Mouse (Mus musculus): Measurements from ENCODE around the gene Gm8720. TPM values are rescaled to one million over a fixed set of nuclear protein-coding genes. Genes with fewer than 3 reads are reported as not detected.
"Not testable (repeated sequence)": the region's sequence is repeated elsewhere in the genome, so short reads cannot be mapped to it uniquely, and the experiment has no call there.

The Gm8720 gene
- not detected for total RNA-seq (2021)

- DNase-seq; intact Hi-C loops (cut with DNase I): not testable (repeated sequence)
Observed at GRCm38 (mm10) chr7:23067356-23067755, at the start of gene Gm8720. TSS of gene Gm8720 (minus strand) at chr7:23067456.

- intact Hi-C loops (cut with DNase I); DNase-seq: not testable (repeated sequence)
Observed at GRCm38 (mm10) chr7:23055240-23055639, 12.0 kb downstream of the Gm8720 start, which contains the start of gene Vmn1r163. TSS of gene Vmn1r163 (plus strand) at chr7:23055540.

GRCm38 (mm10) chr7:23019823-23020222, 47.4 kb downstream of the Gm8720 start, which contains the start of gene Gm4216:
TSS of gene Gm4216 (minus strand) at chr7:23019923.
- DNase-seq; intact Hi-C loops (cut with DNase I): not testable (repeated sequence)

Other genes starting within 250 kb of the Gm8720 start
- gene Vmn1r159, start 223.9 kb downstream of the Gm8720 start, total RNA-seq (2021) = not detected
- not detected for gene Vmn1r160, start 196.2 kb downstream of the Gm8720 start, total RNA-seq (2021)
- not detected for gene Gm4214, start 82.8 kb downstream of the Gm8720 start, total RNA-seq (2021)
- gene Gm4216, start 47.5 kb downstream of the Gm8720 start, total RNA-seq (2021) = not detected
- gene Vmn1r163, start 11.9 kb downstream of the Gm8720 start, total RNA-seq (2021) = not detected
- gene Gm10662, start 77.0 kb upstream of the Gm8720 start, total RNA-seq (2021) = not detected
- not detected for gene Vmn1r165, start 149.9 kb upstream of the Gm8720 start, total RNA-seq (2021)
- gene Vmn1r166, start 184.2 kb upstream of the Gm8720 start, total RNA-seq (2021) = not detected
- not detected for gene Gm6902, start 211.4 kb upstream of the Gm8720 start, total RNA-seq (2021)
- not detected for gene Nlrp4e, start 233.7 kb upstream of the Gm8720 start, total RNA-seq (2021)